Mouse (Mus musculus): ENCODE data around the gene Zik1.

- TF ChIP-seq CTCF (IDR thresholded peaks at IDR 0.05; ENCODE audit: low read depth) (no peak), EP300 (IDR thresholded peaks at IDR 0.05; ENCODE audit: low read depth) (no peak)
Observed at GRCm38 (mm10) chr7:10495578-10495977, 384 bp upstream of the Zik1 start.

All from liver, embryonic 14.5 days (tissue).